Mouse (Mus musculus) adrenal gland (tissue): ENCODE measurements around the gene Farsa.
"Not testable (repeated sequence)": the region's sequence is repeated elsewhere in the genome, so short reads cannot be mapped to it uniquely, and the experiment has no call there.

Experiments used
- intact Hi-C: fragments of 180-260 bp; cut with DNase I; formaldehyde crosslinking; loops from one replicate; pipeline ENCODE4 v1.15.1; 2025
- long read RNA-seq, 2 experiments: library from polyadenylated mRNA; unstranded; transcript quantifications; one replicate each; pipeline ENCODE4 v2.0.0; 2020; ENCODE audit warnings: borderline replicate concordance in 1 of 2; ENCODE audit not compliant: insufficient replicate concordance in 1 of 2

Gene Farsa
- long read RNA-seq, experiment 1, transcript Farsa-201 (13 exons, 1,826 nt): major isoform, 45 of 52 reads
- long read RNA-seq, experiment 1, partial matches to known transcripts: 1 of 52 reads
- long read RNA-seq, experiment 1, other reads (novel, unspliced or antisense): 5 of 52 reads
- long read RNA-seq, experiment 2, transcript Farsa-201 (13 exons, 1,826 nt): major isoform, 48 of 59 reads
- long read RNA-seq, experiment 2, partial matches to known transcripts: 5 of 59 reads
- long read RNA-seq, experiment 2, other reads (novel, unspliced or antisense): 6 of 59 reads

- intact Hi-C loops: no loop called here
Observed at GRCm38 (mm10) chr8:84856864-84857441, at the start of gene Farsa. Farsa (plus strand) TSS chr8:84856989.

DNA sequence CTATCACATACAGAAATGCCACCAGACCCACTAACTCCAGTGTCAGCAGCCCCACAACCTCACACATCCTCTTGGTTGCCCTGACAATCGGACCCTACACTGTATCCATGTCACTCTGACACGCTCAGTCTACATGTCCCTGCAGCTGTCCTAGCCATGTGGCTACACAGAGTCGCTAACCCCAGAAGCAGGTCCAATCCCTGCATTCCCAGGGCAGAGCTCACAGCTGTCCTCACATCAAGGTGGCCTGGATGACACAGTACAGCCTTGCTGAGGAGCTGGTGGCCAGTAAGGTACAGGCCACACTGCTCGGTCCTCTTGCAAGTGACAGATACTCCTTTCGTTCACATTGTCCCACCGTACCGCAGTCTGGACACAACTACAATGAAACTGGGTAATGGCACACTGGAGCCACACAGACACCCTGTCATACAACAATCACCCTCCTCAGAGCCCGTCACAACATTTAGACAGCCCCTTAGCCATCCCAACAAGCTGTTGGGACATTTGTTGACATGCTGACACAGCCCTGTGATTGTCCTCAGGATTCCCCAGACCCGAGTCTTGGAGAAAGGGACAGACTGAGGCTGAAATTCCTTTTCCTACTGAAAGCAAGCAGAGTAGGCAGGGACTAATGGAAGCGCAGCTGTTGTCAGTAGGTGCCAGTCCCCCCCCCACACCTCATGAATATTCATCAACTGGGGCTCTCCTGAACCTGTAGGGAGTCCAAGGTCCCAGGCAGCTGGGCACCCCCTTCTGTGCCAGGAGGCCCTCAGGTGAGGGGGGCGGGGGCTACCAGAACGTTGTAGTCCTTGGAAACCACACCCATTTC is 47.5 kb upstream of the Farsa start:
- intact Hi-C loops: loop anchor here (5.0 kb wide), 1 partner anchor 52 kb away; no protein-coding TSS in a partner anchor

GRCm38 (mm10) chr8:84809941-84810280 is 46.9 kb upstream of the Farsa start:
- intact Hi-C loops: loop anchor here (2.0 to 10.0 kb wide), 4 partner anchors 38 to 215 kb away; no protein-coding TSS in a partner anchor

DNA sequence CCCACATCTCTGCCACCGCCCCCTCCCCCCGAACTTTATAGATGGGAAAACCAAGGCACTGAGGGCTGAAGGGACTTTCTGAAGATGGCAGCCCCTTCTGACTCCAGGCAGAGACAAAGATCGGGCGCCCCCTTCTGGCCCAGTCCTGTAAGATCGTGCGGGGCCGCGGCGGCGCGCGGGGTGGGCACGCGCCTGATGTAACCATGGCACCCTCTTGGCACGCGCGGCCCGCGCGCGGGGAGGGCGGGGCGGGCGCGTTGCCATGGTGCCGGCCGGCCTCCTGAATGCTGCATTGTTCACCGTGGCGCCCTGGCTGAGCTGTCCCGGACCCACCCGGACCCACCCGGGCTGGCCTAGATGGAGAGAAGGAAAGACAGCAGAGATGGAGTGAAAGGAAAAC is 45.9 kb upstream of the Farsa start:
- intact Hi-C loops: loop anchor here (2.0 to 10.0 kb wide), 3 partner anchors 39 to 216 kb away; no protein-coding TSS in a partner anchor

- intact Hi-C loops: loop anchor here (2.0 to 10.0 kb wide), 3 partner anchors 39 to 217 kb away; no protein-coding TSS in a partner anchor
Observed at GRCm38 (mm10) chr8:84811303-84811702, 45.5 kb upstream of the Farsa start.

DNA sequence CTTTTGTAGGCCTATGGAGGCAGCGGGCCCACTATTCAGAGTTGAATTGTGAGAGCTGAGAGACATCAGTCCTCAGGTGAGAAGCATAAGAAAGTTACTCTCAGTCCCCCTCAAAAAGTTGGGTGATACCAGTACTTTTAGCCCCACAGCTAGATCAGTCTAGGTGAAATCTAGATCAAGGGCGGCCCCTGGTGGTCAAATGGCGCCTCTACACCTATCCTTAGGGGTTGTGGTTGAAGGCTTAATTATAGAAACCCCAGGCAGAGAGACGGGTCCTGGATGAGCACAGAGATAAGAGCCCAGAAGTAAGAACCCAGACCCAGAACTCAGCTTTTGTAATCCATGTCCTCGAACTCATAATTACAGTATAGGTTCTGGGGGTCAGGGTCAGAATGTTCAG is 43.7 kb upstream of the Farsa start:
- intact Hi-C loops: loop anchor here (2.0 to 10.0 kb wide), 3 partner anchors 41 to 218 kb away; no protein-coding TSS in a partner anchor

DNA sequence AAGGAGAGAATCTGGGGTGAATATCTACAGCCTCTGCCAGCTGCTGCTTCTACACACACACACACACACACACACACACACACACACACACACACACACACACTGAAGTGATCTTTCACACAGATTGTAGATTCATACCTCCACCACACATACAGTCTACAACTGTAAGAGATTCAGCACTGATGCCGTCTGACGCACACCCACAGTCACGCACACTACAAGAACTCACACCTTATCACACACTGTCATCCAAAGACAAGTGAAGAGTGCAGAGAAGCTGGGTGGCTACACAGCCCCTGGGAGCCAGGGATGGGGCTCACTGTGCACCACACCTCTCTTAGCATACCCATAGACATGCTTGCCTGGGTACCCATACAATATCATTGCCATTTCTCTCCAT is 43.0 kb upstream of the Farsa start:
- intact Hi-C loops: loop anchor here (2.0 to 10.0 kb wide), 3 partner anchors 42 to 219 kb away; no protein-coding TSS in a partner anchor

DNA sequence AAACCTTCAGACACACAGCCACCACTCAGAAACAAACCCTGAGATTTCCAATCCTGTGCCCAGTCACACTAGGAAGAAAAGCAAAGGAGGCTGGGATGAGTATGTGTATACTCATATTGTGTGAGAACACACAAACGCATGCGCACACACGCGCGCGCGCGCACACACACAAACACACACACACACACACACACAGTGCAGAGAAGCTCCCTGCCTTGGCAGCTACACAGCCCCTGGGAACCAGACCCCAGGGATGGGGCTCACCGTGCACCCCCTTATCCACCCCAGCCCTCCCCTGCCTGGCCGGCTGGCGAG is 42.6 kb upstream of the Farsa start:
- intact Hi-C loops: loop anchor here (5.0 to 10.0 kb wide), 2 partner anchors 42 to 219 kb away; no protein-coding TSS in a partner anchor

DNA sequence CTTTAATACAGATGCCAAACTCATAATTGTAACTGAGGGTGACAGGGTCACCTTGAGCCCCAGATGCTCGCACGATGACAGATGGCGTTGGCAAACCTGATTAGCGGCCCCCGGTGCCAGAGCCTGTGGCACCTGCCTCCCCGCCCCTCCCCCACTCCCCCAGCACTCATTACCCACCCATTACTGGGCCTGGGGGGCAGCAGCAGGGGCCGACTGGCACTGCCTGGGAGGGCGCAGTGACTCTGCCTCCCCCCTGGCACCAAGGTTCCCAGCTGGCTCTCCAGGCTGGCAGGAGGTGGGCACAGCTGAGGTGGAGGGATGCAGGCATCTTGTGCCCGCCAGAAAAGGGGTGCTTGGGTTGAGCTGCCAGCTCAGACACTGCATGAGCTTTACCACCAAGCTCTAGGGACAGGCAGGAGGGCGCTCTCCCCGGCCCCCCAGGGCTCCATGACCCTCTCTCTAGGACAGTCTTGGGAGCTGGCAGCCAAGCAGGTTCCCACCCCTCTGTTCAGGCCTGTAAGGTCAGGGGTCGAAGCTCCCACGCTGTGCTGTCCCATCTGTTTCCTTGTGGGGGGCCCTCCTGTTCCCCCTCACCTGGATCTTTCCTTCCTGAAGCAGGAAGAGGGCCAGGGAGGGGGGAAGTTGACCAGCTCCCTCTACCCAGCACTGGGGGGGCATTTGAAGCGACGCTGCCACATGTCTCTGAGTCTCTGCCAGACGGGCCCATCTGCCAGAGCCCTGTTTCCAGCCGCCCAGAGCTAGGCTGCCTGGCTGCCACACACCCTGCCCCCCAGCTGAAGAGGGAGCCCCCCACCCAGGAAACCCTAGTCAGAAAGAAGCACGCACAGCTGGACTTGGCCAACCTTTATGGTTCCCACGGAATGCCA is 42.0 kb upstream of the Farsa start:
- intact Hi-C loops: loop anchor here (5.0 to 10.0 kb wide), 2 partner anchors 42 to 220 kb away; no protein-coding TSS in a partner anchor

DNA sequence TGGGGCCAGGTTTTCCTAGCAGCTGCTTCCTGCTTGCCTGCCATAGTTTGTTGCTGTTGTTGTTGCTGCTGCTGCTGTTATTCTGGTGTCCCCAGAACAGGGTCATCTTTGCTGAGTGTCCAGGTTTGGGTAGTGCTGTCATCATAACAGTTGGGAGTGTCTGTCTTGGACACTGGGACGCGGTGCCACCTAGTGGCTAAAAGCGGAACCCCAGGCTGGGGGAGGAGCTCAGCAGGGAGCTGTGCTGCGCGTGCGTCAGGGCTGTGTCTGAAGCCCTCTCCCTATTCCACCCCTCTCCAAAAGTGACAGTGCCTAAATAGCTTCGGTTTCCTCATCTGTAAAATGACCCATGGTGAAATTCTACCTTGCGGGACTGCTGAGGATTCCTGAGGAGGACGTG is 41.2 kb upstream of the Farsa start:
- intact Hi-C loops: loop anchor here (10.0 kb wide), 1 partner anchor 221 kb away; no protein-coding TSS in a partner anchor

DNA sequence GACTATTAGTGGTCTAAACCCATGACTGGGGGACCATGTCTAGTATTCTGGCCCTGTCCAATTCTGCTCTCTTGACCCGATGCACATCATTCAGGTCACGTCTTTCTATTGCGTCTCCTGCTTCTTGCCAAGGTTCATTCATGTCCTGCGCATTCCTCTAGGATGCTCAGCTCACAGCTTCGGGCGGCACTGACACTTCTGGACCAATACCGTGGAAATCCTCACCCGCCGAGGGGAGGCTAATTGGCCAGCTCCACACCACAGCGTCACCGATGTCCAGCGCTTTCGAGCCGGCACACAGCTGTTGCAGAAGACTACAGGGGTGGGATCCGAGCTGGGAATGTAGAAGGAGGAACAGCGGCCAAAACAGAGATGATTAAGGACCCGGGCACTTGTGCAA is 40.7 kb upstream of the Farsa start:
- intact Hi-C loops: loop anchor here (10.0 kb wide), 1 partner anchor 221 kb away; no protein-coding TSS in a partner anchor

DNA sequence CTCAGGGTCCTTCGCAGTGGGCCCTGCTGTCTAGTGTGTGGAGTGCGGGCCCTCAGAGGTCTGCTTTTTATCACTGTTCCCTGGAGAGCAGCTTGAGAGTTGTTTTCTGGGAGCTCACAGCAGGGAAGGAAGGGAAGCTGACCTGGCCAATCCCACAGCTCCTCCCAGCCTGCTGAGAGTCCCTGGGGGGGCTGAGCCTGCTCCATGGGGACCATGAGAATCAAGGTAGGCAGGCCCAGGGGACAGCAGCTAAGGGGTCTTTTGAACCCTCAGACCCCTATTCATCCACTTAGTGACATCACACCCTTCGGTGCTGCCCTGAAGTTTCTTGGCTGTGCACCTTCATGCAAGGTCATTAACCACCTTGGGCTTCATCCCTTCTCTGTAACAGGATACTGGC is 34.1 kb upstream of the Farsa start, which contains the start of gene Dand5:
Dand5 (minus strand) TSS at position 101 of the 400 bp plus-strand sequence.
- intact Hi-C loops: no loop called here

DNA sequence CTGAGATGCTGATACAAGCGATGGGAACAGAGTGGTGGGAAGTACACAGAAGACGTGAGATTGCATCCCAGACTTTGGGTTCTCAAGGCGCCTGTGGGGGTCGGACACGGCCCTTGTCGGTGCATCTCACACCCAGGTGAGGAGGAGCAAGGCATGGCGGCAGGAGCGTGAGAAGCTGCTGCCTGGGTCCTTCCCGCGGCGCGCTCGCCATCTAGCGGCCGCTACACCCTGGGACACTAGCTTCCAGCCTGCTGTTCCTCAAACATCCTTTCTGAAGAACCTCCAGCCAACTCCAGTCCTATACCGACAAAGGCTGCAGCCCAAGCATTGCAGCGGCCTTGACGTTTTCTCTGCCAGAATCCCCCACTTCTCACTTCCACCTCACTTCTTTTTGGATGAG is 33.1 kb upstream of the Farsa start:
- intact Hi-C loops: no loop called here

DNA sequence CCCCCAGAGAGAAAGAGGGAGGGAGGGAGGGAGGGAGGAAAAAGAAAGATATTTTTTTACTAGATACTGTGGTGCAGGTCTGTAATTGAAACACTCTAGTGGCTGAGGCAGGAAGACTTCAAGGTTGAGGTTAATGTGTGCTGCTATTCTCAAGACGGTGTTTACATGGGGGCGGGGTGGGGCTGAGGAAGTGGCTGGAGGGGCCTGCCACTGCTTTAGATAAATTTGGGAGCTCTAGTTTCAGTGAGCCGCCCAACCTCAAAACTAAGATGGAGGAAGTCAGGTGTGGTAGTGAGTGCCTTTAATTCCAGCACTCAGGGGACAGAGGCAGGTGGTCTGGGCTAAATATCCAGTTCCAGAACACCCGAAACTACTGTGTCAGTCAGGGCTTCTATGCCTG is 31.2 kb upstream of the Farsa start:
- intact Hi-C loops: no loop called here

DNA sequence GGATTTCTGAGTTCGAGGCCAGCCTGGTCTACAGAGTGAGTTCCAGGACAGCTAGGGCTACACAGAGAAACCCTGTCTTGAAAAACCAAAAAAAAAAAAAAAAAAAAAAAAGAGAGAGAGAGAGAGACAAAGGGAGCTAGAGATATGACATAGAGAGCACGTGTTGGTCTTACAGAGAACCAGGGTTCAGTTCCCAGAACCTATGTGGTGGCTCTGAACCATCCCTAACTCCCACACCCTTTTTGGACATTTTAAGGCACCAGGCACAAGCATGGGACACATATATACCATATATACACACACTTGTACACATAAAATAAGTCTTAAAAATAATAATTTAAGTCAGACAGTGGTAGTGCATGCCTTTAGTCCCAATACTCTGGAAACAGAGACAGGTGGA is 30.3 kb upstream of the Farsa start:
- intact Hi-C loops: not testable (repeated sequence)

GRCm38 (mm10) chr8:84831490-84831889 is 25.3 kb upstream of the Farsa start, which contains the start of gene Gadd45gip1:
Gadd45gip1 (plus strand) TSS chr8:84831522.
- intact Hi-C loops: no loop called here

DNA sequence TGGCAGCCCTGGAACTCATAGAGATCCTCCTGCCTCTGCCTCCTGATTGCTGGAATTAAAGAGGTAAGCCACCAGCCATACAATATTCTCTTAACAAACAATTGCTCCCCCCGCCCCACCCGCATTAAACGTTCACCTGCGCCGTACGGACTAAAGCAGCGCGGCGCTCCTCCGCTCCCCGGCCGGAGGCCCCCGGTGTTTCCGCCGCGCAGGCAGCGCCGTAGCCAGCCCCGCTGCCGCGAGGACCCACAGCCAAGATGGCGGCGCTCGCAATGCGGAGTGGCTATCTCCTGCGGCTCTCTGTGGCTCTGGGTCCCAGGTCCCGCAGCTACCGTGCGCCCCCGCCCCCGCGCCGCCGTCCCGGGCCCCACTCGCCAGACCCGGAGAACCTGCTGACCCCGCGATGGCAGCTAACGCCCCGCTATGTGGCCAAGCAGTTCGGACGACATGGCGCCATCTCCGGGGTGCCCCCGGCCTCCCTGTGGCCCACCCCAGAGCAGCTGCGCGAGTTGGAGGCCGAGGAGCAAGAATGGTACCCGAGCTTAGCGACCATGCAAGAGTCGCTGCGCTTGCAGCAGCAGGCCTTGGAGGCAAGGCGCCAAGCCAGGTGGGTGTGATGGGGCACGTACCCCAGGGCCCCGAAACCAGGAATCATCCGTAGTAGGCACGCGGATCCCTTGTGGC is 24.6 kb upstream of the Farsa start:
- intact Hi-C loops: no loop called here

DNA sequence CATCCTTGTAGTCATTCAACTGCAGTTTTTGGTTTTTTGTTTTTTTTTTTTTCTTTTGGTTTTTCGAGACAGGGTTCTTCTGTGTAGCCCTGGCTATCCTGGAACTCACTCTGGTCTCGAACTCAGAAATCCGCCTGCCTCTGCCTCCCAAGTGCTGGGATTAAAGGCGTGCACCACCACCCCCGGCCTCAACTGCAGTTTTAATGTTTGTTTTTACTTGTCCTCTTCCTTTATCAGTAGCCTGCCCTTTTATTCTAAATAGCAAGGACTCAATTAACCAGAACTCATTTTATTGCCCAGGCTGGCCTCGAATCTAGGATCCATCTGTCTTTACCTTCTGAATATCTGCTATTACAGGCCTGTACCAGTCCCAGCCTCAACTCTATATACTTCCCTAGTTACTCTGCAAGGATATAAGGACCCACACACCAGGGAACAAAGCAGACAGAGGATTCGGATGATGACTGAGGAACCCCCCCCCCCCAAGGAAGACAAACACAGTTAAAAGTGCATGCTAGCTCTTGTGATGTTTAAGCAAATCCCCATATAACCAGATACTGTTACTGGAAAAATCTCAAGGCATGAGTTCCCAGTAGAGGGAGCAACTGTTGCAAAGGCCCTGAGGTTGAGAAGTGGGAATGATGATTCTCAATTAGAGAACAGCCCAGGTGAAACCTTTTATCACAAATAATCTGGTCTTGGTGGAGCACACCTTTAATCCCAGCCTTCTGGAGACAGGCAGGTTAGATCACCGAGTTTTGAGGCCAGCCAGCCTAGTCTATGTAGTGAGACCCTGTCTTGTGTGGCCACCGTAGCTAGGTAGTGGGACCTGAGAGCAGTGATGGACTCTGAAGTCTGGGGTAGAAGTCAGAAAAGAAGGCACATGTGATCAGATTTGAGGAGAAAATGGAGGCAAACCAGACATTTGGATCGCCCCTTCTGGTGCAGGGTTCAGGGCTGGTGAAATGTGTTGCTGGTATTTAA is 23.7 kb upstream of the Farsa start:
- intact Hi-C loops: no loop called here
